Mouse (Mus musculus): ENCODE results near the gene Fkrp.
A peak's percentile ranks its signal among the peaks of the same experiment; 100 is the strongest.

The Fkrp gene

GRCm38 (mm10) chr7:16816475-16817122 lies at the start of gene Fkrp:
TSS of gene Fkrp (minus strand) at chr7:16816732.
- peak; percentile 63 for DNase-seq

DNA sequence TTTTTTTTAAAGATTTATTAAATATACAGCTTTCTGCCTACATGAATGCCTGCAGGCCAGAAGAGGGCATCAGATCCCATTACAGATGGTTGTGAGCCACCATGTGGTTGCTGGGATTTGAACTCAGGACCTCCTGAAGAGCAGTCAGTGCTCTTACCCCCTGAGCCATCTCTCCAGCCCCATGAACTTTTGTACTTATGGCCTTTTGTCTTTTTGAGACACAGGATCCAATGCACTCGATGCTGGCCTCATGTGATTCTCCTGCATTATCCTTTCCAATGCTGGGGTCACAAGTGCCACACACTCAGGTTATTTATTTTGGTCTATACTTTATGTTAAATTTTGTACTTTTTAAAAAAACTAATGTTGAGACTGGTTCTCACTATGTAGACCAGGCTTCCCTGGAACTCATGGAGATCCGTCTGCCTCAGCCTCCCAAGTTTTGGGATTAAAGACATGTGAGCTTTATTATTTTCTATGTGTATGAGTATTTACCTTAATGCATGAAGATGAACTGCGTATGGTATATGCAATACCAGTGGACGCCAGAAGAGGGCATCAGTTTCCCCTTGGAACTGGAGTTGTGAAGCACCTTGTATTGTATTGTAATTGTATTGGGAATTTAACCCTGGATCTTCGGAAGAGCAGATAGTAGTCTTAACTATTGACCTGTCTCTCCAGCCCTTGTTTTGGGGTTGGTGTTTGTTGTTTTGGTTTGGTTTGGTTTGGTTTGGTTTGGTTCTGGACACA lies 43.5 kb upstream of the Fkrp start:
- no peak for DNase-seq

- DNase-seq = no peak
Measured at GRCm38 (mm10) chr7:16858336-16858735, 41.8 kb upstream of the Fkrp start.

DNA sequence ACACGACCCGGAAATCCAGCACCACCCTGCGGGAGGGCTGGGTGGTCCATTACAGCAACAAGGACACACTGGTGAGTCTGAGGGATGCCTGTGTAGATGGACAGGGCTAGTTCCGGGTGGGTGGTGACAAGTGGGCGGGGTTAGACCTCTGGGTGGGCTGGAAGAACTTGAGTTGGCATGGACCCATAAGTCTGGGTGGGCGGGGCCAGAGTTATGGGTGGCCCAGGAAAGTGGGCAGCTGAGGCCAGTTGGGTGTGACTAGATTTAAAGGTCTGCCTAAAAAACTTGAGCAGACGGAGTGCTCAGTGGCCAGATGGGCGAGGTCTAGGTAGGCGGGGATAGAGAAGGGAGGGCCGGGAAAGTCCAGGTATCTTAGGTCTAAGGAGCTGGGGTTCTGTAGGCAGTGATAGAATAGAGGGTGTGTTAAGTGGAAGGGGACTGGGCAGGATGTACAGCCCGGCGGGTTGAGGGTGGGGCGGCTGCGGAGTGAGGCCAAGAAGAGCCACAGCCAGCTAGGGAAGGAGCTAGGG lies 36.8 kb upstream of the Fkrp start:
- DNase-seq = no peak

DNA sequence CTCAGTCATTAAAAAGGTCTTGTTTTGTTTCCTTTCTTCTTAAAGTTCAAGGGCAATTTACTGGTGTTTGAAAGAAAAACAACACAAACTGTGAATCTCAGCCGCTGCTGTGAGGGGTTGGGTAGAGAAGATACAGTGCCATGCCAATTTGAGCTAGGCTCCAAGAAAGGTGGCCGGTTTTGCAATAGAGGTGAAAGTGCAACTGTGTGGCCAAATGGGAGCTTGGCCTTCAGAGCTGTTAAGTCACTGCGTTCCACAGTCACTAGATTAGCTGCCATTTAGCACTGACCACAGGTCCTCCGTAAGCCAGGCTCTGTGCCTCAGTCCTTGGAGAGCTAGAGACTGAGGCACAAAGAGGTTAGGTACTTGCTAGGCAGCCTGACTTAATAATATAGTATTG lies 35.1 kb upstream of the Fkrp start:
- no peak for DNase-seq

- DNase-seq = peak; percentile 62
Measured at GRCm38 (mm10) chr7:16848579-16848978, 32.0 kb upstream of the Fkrp start.

DNA sequence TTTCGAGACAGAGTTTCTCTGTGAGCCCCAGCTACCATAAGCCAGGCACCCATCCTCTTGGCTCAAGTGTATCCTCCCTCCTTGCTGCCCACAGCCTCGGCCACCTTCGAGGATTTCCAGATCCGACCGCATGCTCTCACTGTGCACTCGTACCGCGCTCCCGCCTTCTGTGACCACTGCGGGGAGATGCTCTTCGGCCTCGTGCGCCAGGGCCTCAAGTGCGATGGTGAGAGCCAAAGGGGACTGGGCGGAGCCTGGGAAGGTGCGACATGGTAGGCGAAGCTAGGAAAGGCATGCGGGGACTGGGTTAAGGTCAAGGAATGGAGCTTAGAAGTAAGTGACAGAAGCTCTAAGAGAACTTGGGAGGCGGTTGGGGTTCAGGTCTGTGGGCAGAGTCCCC lies 31.0 kb upstream of the Fkrp start:
- DNase-seq = no peak

DNA sequence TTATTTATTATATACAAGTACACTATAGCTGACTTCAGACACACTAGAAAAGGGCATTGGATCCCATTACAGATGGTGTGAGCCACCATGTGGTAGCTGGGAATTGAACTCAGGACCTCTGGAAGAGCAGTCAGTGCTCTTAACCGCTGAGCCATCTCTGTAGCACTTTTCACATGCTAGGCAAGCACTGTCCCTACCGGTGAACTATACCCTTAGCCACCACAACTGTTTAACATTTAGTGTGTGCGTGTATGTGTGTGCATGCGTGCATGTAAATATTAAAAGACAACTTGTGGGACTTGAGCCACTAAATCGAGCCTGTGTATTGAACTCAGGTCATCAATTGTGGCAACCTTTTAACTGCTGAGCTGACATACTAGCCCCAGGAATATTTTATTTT lies 30.2 kb upstream of the Fkrp start:
- DNase-seq = no peak

DNA sequence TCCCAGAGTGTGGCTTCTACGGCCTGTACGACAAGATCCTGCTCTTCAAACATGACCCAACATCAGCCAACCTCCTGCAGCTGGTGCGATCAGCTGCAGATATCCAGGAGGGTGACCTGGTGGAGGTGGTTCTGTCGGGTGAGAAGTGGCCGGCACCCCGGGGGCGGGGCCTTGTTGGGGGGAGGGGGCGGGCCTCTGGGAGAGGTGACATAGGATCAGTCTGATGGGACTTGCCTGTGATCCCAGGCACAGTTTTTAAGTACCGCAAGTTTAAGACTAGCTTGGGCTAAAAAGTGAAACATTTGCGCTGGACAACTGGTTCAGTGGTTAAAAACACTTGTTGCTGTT lies 29.3 kb upstream of the Fkrp start:
- DNase-seq = no peak

- DNase-seq = no peak
Measured at GRCm38 (mm10) chr7:16845072-16845819, 28.7 kb upstream of the Fkrp start.

DNA sequence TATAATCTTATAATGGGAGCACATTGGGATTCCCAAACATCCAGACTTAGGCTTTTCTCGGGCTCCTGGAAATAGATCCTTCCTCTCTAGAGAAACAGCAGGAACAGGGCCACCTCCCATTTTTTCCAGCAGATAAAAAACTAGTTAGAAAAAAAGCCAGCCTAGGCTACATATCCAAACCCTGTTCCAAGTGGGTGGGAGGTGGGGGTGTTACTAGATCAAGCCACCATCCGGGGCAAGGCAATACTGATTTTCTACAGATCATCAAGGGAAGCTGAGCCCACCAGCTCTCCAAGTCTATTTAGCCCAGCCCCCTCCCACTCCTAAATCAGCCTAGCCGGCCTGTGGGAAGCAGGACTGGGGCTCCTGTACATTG lies 28.2 kb upstream of the Fkrp start:
- DNase-seq = no peak

GRCm38 (mm10) chr7:16843441-16844171 lies 27.1 kb upstream of the Fkrp start:
- DNase-seq = no peak

- peak; percentile 88 for DNase-seq
Measured at GRCm38 (mm10) chr7:16842645-16843063, 26.1 kb upstream of the Fkrp start, which contains the start of gene Prkd2. TSS of gene Prkd2 (plus strand) at chr7:16842902.

GRCm38 (mm10) chr7:16841561-16842560 lies 25.3 kb upstream of the Fkrp start:
- no peak for DNase-seq

DNA sequence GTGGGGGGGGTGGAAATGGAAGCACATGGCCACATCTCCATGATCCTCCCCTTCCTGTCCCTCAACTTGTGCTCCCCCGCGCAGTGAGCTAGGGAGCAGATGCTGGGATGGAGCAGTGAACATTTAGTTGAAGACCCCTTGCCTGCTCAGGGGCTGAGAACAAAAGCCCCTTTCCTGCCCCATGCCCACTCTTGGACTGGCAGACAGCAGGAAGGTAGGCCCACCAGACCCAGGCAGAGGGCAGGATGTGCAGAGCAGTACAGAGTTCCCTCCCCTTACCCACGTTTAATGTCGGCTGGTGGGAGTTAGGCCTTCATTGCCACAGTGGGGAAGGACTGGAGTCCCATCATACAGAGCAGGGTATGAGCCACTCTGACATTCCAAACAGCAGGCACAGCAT lies 24.5 kb upstream of the Fkrp start:
- no peak for DNase-seq

DNA sequence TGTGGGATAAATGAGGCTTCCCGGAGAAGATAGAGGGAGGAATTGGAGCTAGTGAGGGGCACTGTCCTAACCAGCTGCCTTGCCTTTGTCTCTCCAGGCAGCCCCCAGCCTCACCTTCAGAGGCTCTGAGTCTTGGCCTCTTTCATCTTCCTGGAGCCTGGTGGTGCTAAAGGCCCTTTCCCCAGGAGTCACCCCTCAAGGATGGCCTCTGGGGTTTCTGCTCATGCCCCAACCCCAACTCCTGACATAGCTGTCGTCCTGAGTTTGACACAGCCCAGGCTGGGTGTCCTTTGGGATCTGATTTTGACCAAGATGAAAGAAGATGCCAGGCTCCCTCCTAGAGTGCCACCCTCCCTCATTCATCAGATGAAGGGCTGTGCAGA lies 23.6 kb upstream of the Fkrp start:
- no peak for DNase-seq

DNA sequence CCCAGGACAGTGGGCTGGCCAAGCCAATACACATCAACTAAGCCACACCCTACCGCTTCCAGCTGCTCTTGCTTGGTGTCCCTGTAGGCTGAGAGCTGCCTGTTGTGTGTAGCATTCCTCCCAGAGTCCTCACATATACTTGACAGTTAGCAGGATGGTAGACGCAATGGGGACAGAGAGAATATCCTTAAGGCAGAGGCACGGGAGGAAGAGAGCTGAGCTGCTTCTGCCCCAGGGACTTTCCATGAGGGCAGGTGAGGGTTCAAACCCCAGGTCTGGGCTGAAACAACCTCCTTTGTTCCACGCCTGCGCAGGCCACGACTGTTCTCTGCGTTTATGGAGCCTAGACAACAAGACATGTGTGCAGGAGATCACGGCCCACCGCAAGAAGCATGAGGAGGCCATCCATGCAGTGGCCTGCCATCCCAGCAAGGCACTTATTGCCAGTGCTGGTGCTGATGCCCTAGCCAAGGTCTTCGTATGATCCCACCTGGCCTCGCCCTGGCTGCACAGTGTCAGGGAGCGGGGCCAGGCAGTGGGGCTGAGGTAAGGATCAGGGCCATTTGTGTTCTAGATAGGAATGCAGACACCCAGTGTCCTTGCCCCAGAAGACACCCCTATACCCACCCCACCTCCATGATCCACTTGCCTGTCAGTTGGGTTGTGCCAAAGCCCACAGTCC lies 23.0 kb upstream of the Fkrp start:
- no peak for DNase-seq

- no peak for DNase-seq
Measured at GRCm38 (mm10) chr7:16838804-16839426, 22.4 kb upstream of the Fkrp start.

DNA sequence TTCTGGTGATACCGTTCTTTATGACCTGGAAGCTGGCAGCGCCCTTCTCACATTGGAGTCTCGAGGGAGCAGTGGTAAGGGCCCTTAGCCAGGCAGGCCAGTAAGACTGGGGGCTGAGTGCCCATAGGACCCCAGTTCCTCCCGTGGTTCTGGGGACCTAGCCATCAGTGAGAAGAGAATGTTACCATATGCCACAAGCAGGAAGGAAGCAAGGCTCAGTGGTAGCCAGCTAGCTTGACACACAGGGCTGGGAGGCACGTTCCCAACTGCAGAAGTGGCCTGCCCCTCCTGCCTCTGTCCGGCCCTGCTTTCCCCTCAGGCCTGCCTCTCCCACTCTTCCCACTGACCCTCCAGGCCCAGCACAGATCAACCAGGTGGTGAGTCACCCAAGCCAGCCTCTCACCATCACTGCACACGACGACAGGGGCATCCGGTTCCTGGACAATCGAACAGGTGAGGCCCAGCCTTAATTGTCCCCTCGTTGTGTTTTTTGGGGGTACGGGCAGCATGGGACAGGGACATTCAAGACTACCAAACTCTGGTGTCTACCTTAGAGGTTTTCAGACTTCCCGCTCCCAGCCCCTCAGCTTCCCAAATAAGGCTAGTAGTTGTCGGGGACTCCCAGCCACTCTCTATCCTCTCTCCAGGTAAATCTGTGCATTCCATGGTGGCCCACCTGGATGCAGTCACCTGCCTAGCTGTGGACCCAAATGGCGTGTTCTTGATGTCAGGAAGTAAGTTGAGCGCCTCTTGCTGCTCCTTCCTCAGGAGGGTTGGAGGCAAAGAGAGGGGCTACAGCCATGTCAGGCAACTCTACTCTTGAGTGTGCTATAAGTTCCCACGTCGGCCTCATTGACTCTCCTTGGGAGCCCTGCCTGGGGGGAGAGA lies 21.6 kb upstream of the Fkrp start:
- DNase-seq = no peak

DNA sequence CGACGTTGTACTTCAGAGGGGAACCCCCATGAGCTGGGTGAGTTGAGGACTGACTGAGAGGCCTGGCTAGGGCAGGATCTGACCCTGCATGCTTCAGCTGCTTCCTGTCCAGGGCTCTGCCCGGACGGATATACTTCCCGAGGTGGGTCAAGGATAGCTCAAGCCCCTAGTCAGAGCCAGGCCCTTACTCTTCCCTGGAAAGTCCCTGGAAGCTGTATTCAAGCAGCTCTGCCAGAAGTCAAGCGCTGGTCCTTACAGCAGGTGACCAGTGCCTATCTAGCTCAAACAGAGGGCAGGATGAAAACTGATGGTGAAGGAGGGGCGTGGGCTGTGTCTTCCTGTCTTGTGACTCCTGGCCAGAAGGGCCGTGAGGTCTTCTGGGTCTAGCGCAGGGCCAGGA lies 13.9 kb upstream of the Fkrp start:
- no peak for DNase-seq

All from right cerebral cortex, postnatal 25 days (tissue).